Mouse (Mus musculus) C2C12 (cell line): ENCODE measurements around the gene Xpa.

Source experiments
- CTCF ChIP-seq: IDR thresholded peaks from one replicate; pipeline ENCODE4 v1.5.1; 2011; ENCODE audit not compliant: control insufficient read depth, insufficient read depth, insufficient read length
- MAX ChIP-seq: IDR thresholded peaks from one replicate; pipeline ENCODE4 v1.6.1; 2011; ENCODE audit warnings: mild to moderate bottlenecking, control low read depth
- MYOD1 ChIP-seq: IDR thresholded peaks from one replicate; pipeline ENCODE4 v1.6.1; 2011; ENCODE audit warnings: low read depth; ENCODE audit not compliant: control insufficient read depth, insufficient read length
- MYOG ChIP-seq: IDR thresholded peaks from one replicate; pipeline ENCODE4 v1.6.1; 2011; ENCODE audit not compliant: control insufficient read depth, insufficient read length; ENCODE audit errors: extremely low read depth
- USF1 ChIP-seq: IDR thresholded peaks from one replicate; pipeline ENCODE4 v1.6.1; 2011; ENCODE audit warnings: low read depth, mild to moderate bottlenecking, control low read depth, moderate library complexity

GRCm38 (mm10) chr4:46120767-46121166 is 75.3 kb downstream of the Xpa start:
- TF ChIP-seq MYOD1 (no peak), CTCF (no peak), MYOG (no peak), USF1 (no peak), MAX (no peak)
